Mouse (Mus musculus) spleen, postnatal 14 days (tissue): ENCODE measurements around the gene Eif5a.

Experiments used
- DNase-seq, 2 experiments: peaks; one replicate each; pipeline ENCODE4 v3.0.0; 2021 to 2022; ENCODE audit warnings: low spot score in 2 of 2

The Eif5a gene

DNA sequence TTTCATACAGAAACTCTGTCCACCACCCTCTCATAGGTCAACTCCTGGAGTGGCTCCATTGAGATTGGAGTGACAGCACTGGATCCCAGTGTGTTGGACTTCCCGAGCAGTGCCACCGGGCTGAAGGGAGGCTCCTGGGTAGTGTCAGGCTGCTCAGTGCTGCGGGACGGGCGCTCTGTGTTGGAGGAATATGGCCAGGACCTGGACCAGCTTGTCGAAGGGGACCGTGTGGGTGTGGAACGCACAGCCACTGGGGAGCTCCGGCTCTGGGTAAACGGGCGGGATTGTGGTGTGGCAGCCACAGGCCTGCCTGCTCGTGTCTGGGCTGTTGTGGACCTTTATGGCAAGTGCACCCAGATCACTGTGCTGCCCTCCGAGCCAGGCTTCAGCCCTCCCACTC is 18.8 kb downstream of the Eif5a start:
- DNase-seq = no peak

DNA sequence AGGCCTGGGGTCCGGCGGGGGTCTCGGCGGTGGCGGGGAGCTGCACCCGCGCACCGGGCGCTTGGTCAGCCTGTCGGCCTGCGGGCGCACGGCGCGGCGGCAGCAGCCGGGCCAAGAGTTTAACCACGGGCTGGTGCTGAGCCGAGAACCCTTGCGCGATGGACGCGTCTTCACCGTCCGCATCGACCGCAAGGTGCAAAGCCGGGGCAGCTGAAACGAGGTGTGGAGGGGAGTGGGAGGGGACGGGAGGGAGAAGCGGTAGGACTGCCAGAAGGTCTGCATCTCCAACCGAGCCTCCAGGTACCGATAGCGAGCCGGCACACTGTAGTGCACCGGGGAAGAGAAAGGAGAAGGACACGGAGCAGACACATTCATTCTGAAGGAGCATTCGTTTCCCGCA is 19.8 kb downstream of the Eif5a start:
- no peak for DNase-seq

DNA sequence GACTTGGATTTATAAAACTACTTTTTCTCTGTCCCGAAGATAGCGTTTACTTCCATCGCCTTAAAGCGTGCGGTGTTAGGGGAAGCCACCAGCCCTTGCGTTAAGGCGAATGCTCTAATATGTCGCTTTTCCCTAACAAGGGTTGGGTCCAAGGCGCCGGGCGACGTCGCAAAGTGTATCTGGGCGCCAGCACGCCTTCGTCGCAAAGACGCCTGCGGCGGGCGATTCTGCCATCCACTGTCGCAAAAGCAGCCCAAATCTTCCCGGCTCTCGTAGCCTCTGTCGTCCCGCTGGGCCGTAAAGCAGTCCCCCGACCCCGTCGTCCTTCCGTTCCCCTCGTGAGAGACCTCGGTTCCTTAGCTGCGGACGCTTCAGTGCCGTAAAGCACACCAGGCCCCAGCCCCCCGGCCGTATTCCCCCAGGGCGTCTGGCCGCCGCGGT is 20.3 kb downstream of the Eif5a start:
- DNase-seq = peak; percentile 80 to 82

DNA sequence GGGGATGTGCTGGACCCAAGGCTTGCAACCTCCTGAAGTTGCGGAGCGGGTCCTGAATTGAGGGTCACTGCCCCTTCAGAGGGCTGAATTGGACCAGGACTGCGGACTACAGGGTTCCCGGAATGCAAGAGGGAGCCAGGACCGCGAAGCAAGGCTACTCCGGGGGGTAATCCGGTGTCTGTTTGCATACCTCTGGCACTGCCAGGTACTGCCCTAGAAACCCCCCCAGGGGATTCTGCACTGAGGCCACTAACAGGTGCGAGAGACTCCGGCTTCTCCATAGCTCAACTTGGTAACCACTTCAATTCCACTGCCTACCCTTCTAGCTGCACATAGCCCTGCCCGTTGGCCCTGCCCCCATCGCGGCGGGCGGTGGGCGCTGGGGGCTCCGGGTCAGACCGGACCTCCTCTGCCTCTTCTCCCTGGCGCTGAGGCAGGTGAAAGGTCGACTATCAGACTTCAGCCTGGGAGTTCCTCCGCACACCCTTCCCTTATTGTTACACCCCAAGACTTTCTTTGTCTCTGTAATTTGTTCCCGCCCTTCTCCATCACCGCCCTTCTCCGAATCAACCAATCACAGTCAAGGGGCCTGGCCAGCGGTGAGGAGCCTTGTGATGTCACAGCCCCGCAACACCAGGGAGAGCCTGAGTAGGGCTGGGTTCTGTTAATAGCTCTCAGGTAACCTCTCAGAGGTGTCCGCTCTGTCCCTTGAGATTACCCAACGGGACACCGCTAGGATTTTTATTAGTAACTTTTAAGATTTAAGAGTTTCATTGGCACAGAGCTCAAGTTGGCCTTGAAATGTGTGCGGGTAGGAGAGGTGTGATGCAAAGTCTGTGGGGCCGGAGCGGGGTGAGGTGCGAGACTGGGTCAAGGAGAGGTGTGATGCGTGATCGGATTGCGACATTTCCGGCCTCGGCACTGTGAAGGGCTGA is 21.0 kb downstream of the Eif5a start, which contains the start of the genes 2810408A11Rik and Neurl4:
Gene 2810408A11Rik (minus strand): TSS at position 517 of the 935 bp plus-strand sequence.
Gene Neurl4 (plus strand): TSS at position 602 of the 935 bp plus-strand sequence.
- peak; percentile 76 to 79 for DNase-seq

DNA sequence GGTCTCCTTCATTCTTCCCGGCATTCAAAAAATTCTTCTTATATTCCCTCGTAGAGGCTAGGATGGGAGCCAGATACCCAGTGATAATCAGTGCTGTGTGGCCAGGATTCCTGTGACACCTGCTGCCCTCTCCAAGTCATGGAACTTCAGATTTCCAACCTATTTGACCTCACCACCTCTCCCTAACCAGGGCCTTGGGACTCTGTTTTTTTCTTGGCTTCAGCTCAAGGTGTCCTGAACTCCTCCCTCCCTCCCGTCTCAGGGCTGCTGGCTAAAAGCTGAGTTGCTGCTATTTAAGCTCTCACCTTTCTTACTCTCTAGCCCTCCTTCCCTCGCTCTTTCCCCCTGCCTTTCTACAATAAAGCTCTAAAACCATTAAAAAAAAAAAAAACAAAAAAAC is 21.9 kb downstream of the Eif5a start:
- no peak for DNase-seq

DNA sequence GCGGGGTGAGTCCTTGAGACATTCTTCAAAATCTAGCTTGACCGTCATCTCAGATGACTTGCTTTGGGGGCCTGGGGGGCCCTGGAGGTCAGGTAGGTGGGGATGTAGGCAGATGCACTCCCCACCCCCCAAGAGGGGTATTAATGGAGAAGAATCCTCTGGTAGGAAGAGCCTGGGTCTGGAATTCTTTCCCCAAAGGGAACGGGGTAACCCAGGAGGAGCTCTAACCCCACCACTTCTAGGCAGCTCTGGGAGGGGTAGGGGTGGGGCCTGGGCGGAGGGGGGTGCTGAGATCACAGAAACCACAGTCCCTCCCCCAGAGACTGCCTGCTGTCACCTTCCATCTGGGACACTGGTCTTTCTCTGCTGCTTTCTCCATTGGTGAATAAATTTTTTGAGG is 26.5 kb downstream of the Eif5a start, which contains the start of gene Acap1:
Gene Acap1 (minus strand): TSS at position 249 of the 400 bp plus-strand sequence.
- DNase-seq = peak in 1 of 2 experiments; percentile 41

DNA sequence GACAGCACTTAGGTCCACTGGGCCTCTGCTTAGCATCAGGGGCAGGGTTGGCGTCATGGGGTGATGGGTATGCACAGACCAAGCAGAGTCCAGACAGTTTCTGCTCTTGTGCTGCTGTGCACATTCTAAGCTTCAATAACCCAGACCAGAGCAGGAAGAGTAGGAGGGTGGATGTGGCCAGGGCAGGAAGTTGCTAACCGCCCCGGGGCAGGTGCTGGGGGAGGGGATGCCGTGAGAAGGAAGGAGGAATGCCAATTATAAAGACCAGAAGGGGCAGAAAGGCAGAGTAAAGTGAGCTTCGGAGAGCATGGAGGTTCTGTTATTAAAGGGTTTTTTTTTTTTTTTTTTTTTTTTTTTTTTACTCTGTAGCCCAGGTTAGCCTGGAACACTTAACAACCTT is 27.1 kb downstream of the Eif5a start:
- peak; percentile 52 to 58 for DNase-seq

DNA sequence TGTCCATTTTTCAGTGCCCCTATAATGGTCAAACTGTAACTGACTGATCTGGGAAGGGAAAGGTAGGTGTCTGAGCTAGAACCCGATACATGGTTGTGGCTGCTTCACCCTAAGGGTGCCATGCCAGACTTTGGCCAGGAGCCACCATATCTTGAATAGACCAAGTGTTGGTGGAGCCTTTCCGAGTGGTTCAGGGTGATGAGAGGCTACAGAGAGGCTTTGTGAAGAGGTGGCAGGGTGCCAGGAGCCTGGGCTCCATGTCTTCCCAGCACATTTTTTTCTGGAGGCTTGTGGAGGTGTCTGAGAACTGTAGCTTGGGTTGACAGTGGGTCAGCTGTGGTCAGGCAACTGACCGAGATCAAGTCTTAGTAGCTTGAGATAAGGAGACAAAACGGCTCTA is 30.3 kb downstream of the Eif5a start:
- DNase-seq = no peak

DNA sequence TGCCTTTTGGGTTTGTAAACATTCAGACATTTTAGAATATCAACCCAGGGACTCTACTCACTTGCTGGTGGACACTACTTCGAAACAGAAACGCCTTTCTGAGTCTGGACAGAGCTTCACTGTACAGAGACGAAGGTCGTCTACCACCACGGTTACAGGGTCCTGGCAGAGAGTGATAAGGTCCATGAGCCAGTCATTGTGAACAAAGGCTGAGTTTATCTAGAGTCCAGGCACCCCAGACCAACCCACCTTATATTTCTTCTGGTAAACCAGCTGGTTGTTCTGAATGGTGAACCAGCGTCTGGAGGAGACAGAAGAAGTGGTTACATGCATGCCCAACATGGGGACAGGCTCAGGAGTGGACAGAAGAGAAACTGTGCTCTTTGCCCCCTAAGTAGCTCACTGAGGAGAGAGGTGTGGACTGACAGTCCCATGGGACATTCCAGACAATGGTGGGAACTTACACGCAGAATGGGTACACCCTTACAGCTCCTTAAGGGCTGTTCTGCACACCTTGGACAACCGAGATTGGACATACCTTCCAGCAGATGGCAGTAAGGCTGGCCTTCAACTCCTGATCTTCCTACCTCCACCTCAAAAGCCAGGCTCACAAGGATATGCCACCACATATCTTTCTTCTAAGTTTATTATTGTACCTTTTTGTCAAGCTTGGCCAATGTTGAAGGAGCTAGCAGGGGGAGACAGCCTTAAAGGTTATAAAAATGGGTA is 34.7 kb downstream of the Eif5a start:
- DNase-seq = no peak

DNA sequence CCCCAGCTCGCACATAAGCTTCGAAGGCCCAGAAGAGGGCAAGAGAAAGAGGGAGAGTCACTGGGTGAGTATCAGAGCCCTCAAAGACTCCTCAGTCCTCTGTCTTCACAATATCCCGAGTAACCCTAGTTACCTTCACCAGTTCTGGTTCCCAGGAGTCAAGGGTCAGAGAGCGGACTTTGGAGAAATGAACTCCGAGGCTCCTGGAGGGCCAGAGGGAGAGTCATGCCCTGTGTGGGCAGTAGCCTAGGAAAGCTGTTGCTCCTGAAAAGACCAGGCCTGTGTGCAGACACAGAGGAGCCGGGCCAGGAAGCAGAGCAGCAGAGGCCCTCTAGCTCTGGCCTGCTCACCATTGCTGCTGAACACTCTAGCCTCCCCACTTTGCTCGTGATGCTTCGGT is 37.1 kb downstream of the Eif5a start:
- DNase-seq = no peak

DNA sequence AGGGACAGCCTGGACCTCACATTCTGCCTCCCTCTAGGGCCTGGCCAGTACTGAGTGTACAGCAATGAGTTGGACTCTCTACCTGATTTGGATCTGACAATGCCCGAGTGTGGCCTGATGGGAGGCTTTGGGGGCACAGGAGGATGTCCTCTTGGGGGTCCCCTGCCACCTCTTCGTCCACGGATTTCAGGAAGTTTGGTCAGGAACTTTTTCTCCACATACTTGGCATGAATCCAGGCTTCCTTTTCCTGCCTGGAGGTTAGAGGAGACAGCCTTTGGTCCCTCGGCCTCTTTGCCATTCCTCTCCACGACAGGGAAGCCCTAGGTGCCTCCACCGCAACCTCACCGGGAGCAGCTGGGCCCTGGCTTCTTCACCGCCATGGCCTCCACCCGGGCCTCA is 37.5 kb downstream of the Eif5a start:
- no peak for DNase-seq

DNA sequence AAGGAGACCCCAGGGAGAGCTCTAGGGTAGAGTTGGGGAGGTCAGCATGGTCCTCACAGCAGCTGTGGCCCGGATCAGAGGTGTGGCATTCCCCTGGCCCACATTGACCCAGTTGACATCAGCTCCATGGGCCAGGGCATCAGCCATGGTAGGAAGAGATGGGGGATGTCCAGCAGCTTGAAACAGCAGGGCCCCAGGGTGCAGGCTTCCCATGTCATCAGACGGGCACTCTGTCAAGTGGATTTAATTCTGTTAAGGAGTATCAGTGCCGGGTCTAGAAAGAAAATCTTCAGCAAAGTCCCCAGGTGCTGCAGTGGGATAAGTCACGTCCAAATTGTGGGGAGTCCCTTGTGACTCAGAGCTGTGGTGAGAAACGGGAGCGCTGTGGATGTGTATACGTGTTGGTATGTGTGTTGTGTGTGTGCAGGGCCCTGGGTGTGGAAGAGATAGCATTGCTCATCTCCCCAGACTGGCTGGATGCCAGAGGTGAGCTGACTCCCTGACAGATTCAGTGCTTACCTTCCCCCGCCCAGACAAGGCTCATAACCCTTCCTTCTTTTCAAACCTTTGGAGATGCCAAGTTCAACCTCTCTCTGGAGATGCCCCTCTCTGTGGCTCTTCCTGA is 38.1 kb downstream of the Eif5a start:
- no peak for DNase-seq

DNA sequence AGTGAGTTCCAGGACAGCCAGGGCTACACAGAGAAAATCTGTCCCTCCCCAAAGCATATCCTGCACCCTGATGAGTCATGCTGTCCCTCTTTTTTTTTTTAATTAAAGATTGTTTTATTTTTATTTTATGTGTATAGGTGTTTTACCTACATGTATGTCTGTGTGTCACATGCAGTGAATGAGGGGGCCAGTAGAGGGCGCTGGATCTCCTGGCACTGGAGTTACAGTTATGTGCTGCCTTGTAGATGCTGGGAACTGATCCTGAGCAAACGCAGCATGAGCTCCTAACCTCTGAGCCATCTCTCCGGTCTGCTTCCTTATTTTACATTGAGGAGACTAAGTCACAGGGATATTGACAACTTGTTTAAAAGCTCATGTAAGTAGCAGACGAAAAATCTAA is 38.7 kb downstream of the Eif5a start:
- DNase-seq = peak; percentile 47 to 59

DNA sequence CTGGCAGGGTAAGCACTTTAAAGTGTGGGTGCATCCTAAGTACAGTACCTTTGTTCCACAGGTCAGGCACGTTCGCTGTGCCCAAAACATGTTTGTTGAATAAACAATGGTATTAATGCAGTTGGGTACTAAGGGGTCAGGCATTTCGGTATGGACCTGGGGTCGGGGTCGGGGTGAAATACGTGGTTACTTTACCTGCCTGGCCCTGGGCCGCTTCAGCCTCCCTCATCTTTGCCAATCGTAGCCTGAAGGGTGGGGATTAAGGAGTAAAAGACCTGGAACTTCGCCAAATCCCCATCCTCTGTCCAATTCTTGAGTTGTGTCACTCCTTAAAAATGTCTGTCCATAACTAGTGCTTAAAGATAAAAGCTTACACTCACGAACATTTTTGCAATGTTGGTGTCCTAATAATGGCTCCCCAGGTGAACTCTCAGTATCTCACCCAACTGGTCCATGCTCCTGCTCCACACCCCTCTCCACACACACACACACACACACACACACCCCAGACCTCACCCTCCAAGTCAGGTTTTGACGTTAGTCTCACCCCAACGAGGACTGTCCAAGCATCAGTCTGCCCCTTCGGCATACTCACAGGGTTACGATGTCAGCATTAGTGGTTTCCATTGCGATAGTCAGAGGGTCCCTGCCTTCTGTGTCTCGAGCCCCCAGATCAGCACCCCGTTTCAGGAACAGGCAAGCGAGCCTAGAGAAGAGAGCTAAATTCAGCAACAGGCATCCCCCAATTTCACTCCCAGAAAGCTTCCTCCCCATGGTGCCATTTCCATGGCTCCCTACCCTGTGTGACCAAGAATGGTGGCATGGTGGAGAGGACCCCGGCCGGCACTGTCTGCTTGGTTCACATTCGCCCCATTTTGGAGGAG is 39.7 kb downstream of the Eif5a start:
- DNase-seq = no peak

DNA sequence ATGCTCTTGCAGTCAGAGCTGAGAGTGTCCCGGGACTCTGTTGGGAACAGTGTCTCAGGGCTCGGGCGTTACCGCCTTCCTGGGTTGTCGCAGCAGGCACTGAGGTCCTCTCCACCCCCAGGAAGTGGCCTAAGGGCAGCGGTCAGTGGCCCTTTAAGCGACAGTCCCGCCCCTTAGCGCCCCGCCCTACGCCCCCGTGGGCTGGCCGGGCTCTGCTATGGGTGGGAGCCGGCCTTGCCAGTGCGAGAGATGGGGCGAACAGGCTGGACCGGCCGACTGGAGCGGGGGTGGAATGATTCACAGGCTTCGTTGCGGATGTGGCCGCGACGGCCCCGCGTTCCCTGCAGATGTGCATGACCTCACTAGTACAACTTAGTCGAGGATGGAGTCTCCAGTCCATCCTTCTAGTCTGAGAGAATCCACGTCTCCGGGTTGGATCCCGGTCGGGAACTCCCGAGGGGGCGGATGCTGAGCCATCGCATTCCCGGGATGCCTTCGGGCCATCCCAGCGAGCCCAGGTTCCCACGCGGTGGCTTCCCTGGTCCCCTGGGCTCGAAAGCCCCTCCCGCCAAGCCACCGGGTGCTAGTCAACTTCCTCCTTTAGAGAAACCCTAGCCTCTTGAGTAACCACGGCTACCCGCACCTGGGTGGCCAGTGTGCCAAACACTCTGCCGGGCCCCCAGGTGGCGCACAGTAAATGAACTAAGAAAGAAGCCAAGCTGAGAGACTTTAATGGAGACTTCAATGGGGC is 40.7 kb downstream of the Eif5a start, which contains the start of gene Kctd11:
Gene Kctd11 (minus strand): TSS at position 554 of the 751 bp plus-strand sequence.
- peak; percentile 60 to 74 for DNase-seq

DNA sequence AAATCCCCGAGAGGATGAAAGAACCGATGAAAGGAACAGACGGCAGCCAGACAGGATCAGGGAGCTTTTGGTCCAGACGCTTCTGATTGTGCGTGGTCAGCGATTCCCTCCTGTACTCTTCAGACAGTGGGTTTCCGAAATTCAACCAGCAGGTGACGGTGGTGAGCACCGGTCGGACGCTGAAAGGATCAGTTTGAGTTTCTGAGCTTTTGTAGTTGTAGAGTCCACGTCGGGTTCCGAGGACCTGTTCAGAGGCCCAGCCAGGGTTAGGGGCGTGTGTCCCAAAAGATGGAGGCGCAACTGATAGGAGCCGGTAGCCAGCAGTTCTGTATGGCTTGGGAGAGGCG is 41.3 kb downstream of the Eif5a start:
- DNase-seq = peak; percentile 53 to 69

DNA sequence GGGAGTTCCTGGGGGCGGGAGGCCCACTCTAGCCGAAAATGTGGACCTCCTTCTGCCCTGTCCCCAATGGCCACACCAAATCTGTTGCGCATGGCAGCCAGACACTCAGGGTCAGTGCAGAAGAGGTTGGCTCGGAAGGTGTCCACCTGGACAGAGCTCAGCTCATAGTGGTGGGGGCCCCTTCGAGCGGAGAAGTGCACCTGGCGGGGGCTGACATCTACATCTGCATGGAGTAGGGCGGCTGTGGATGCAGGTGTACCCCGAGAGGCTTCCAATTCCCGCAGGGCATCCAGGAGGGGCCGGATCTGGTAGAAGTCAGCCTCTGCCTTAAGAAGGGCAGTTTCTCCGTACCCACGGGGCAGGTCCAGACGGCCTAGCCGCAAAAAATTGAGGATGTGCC is 42.0 kb downstream of the Eif5a start:
- DNase-seq = no peak

DNA sequence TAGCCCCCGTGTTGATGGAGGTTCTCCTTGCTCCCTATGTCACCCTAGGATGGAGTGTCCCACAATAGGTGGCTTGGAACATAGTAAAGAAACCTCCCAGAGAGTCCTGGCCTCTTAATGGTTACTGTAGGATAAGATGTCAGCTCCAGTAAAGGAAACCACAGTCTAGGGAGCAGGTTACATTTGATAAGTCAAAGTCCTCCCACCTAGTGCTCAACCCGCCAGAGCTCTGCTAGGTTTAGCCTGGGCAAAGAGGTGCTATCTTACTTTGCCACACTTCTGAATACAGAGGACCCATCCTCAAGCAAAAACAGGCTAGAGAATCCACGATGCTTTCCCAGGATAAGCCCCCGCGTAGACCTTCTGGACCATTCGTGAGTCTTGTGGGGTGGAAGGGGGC is 42.8 kb downstream of the Eif5a start:
- DNase-seq = no peak

DNA sequence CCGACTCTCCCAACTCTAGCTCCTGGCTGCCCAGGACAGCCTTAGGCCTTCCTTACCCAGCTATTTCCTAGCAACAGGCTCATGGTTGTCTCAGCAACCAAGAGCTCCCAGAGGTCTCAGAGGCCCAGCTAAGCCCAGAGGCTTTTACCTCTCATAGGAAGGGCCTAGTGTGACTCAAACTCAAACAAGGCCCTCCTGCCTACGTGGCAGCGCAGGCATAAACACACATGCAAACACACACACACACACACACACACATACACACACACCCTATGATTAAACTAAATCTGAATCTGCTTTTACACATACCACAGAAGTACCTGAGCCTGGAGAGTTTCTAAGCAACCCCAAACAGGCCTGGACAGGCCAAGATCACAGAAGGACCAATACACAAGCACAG is 43.4 kb downstream of the Eif5a start:
- DNase-seq = no peak

DNA sequence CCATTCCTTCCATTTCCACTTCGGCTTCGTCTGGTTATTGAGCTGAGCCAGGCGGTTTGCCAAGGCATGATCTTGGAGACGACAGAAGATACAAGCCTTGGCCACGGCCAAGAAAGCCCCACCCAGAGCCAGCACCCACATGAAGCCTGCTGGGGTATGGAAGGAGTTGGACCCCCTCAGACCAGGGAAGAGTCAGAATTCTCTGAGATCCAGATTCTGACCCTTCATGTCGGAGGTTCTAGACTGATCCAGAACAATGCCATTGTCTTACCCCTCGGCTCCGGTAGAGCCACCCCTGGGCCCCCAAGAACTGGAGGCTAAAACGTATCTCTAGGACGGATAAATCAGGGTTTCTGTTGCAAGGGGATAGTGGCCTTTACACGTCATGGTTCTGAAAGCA is 43.9 kb downstream of the Eif5a start, which contains the start of gene Tmem95:
Gene Tmem95 (minus strand): TSS at position 141 of the 400 bp plus-strand sequence.
- no peak for DNase-seq
